Mouse (Mus musculus) brain, embryonic 14.5 days (tissue): ENCODE measurements at regions not wholly inside any gene's neighbourhood (a gene's known extent, or its start where the extent isn't known, plus 50 kb on each side); places are given as distances from the start of the nearest gene placed in this dataset.

Experiments
- CTCF ChIP-seq: fragments of 200-500 bp; IDR thresholded peaks from 2 replicates; pipeline ENCODE4 v1.5.1; 2012; ENCODE audit warnings: inconsistent platforms, mild to moderate bottlenecking, moderate library complexity, borderline replicate concordance; ENCODE audit not compliant: insufficient read depth, insufficient read length; ENCODE audit errors: extremely low read depth
- POLR2A ChIP-seq: fragments of 200-500 bp; IDR thresholded peaks from 2 replicates; pipeline ENCODE4 v1.6.1; 2012; ENCODE audit warnings: mild to moderate bottlenecking, inconsistent platforms, borderline replicate concordance; ENCODE audit not compliant: poor library complexity, insufficient read depth, insufficient read length, severe bottlenecking; ENCODE audit errors: extremely low read depth

DNA sequence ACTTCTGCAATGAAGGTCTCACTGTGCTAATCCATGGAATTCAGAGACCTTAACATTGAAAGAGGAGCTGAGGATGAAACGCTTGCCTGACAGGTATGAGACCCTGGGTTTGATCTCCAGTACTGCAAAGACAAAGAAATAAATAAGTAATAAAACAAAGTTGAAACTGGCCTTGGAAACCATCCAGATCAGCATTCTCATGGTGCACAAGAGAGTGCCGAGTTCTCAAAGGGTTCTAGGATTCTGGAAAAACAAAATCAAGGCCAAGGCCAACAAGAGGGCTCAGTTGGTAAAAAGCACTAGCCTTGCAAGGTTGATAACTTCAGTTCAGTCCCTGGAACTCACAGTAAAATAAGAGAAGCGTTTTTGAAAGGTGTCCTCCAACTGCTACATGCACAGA lies 85.9 kb downstream of the Lmo4 start:
- TF ChIP-seq CTCF (no peak), POLR2A (no peak)
